Mouse (Mus musculus) lung, adult 2 months (tissue): ENCODE measurements around the gene Rbm18.

ENCODE experiments used
- CTCF ChIP-seq: fragments of 200-500 bp; IDR thresholded peaks from 2 replicates; pipeline ENCODE4 v1.5.1; 2011; ENCODE audit warnings: mild to moderate bottlenecking, low read length, control low read depth; ENCODE audit not compliant: insufficient read depth
- POLR2A ChIP-seq: fragments of 200-500 bp; IDR thresholded peaks from 2 replicates; pipeline ENCODE4 v1.6.1; 2011; ENCODE audit warnings: low read depth, mild to moderate bottlenecking, control low read depth, low read length, borderline replicate concordance; ENCODE audit errors: extremely low read depth

DNA sequence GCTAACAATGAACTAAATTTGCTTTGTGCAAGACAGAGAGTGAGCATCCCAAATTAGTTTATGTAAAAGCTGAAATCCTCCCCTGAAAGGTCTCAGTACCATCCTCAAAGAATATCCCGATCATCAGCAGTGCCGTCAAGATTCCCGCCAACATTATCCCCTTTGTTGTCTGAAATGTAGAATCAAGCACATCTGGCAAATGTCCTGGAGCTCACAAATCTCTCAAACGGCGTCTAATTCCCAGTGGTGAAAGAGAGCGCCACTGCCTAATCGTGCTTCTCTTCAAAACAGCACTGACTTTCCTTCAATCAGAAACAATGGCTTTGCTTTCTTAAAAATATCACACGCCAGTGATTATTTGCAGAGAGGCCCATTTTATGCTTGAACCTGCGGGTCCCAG, 69.4 kb downstream of the Rbm18 start:
- TF ChIP-seq POLR2A (no peak), CTCF (no peak)
